Mouse (Mus musculus): ENCODE measurements around the gene Gm20855.
"Not testable (repeated sequence)": the region's sequence is repeated elsewhere in the genome, so short reads cannot be mapped to it uniquely, and the experiment has no call there.

Gm20855 gene

GRCm38 (mm10) chrY:35131733-35132132 lies at the start of gene Gm20855:
Gm20855 (minus strand) TSS chrY:35131833.
- DNase-seq (ENCODE audit: low read depth, low spot score): not testable (repeated sequence)

All from retina, adult 2 months (tissue).